Mouse (Mus musculus): Measurements from ENCODE around the gene Sycp2l. TPM values are rescaled to one million over a fixed set of nuclear protein-coding genes. Genes with fewer than 3 reads are reported as not detected.

Gene Sycp2l
- polyA plus RNA-seq (2015; fragmentation: Nextera tagmentation; extraction: Ambion mirVana) = not detected in 2 replicates

GRCm38 (mm10) chr13:41113940-41114339 is at the start of gene Sycp2l:
TSS of gene Sycp2l (plus strand) at chr13:41114307.
- no peaks in the 10 kb centered on the region for H3K36me3 ChIP-seq
- H3K4me1 ChIP-seq (replicated peaks) = no peaks in the 10 kb centered on the region
- no peak within 1 kb of the TSS for H3K27ac ChIP-seq
- H3K4me3 ChIP-seq (replicated peaks) = no peak within 1 kb of the TSS
- H3K4me2 ChIP-seq = peak within 1 kb of the TSS; percentile 24; the same call in 1 of the 2 replicates
- no peaks in the 10 kb centered on the region for H3K9me3 ChIP-seq (replicated peaks)
- ATAC-seq (ENCODE audit: low read depth) = no peak
- peaks cover 49% of the 10 kb centered on the region for H3K27me3 ChIP-seq
- H3K9ac ChIP-seq = no peak within 1 kb of the TSS
- WGBS (ENCODE audit: insufficient replicate concordance) = 33% methylated on average over 14 of the region's 14 CpGs
- DNase-seq = no peak

DNA sequence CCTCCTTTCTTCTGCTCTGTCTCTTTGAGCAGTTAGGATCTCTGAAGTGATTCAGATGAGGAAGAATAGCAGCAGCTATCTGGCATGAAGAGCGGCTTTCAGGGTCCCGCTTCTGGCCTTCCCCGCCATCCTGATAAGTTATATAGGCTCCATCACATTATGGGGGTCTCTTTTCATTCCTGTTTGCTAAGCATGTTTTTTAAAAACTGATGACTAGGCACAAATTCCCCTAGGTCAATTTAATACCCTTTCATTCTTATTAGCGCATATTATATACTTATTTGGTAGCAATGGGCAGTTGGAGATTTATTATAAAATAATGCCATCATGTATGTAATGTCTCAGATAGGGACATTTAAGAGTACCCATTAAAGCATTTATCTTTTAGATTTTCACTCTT is 46.5 kb upstream of the Sycp2l start:
- WGBS (ENCODE audit: insufficient replicate concordance) = 81% methylated on average over 4 of the region's 4 CpGs

GRCm38 (mm10) chr13:41071617-41072016 is 42.5 kb upstream of the Sycp2l start:
- whole genome bisulfite sequencing (ENCODE audit: insufficient replicate concordance) = 79% methylated on average over 11 of the region's 11 CpGs

More for the DNA sequence above, 46.5 kb upstream of the Sycp2l start:
- no peak overlapping the region for H3K4me2 ChIP-seq
- H3K9me3 ChIP-seq (replicated peaks) = no peaks in the 10 kb centered on the region
- no peak overlapping the region for H3K27ac ChIP-seq
- no peaks in the 10 kb centered on the region for H3K4me1 ChIP-seq (replicated peaks)
- H3K9ac ChIP-seq = no peak overlapping the region
- no peak overlapping the region for H3K4me3 ChIP-seq (replicated peaks)
- H3K27me3 ChIP-seq = no peaks in the 10 kb centered on the region
- DNase-seq = no peak
- no peaks in the 10 kb centered on the region for H3K36me3 ChIP-seq
- ATAC-seq (ENCODE audit: low read depth) = no peak

GRCm38 (mm10) chr13:41073819-41074218 is 40.3 kb upstream of the Sycp2l start:
- H3K4me3 ChIP-seq (replicated peaks) = no peak overlapping the region
- H3K4me1 ChIP-seq (replicated peaks) = peaks cover 1% of the 10 kb centered on the region; the same call in 1 of the 2 replicates
- 65% methylated on average over 5 of the region's 5 CpGs for WGBS (ENCODE audit: insufficient replicate concordance)
- no peaks in the 10 kb centered on the region for H3K36me3 ChIP-seq
- no peak for DNase-seq
- no peak overlapping the region for H3K9ac ChIP-seq
- no peak overlapping the region for H3K4me2 ChIP-seq
- no peak for ATAC-seq (ENCODE audit: low read depth)
- peaks cover 31% of the 10 kb centered on the region for H3K27me3 ChIP-seq
- H3K27ac ChIP-seq = no peak overlapping the region
- no peaks in the 10 kb centered on the region for H3K9me3 ChIP-seq (replicated peaks)

More at GRCm38 (mm10) chr13:41071617-41072016, 42.5 kb upstream of the Sycp2l start:
- no peaks in the 10 kb centered on the region for H3K9me3 ChIP-seq (replicated peaks)
- no peaks in the 10 kb centered on the region for H3K4me1 ChIP-seq (replicated peaks)
- 0 out of 2 replicates have a peak, but pooled peaks cover 9% of the 10 kb centered on the region for H3K27me3 ChIP-seq
- no peak overlapping the region for H3K4me3 ChIP-seq (replicated peaks)
- no peak for DNase-seq
- H3K4me2 ChIP-seq = no peak overlapping the region
- no peaks in the 10 kb centered on the region for H3K36me3 ChIP-seq
- H3K27ac ChIP-seq = no peak overlapping the region
- no peak for ATAC-seq (ENCODE audit: low read depth)
- no peak overlapping the region for H3K9ac ChIP-seq

DNA sequence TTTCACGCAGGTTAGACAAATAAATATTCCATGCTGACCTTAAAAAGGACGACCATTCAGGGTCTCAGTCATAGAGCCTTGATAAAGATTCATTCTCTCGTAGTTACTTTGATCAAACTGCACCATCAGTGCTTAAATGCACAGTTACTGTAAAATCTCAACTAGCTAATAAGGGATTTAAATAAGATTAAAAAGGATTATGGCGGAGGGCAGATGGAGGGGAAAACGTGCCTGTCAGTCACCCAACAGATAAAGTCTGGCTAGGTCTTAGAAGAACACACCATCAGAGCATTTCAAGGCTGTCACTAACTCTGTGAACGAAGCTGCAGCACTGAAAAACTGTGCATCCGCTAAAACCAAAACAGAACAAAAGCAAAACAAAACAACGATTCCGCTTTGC is 36.2 kb upstream of the Sycp2l start:
- Histone ChIP-seq H3K4me3 (replicated peaks) (no peak overlapping the region), H3K4me2 (no peak overlapping the region), H3K36me3 (no peaks in the 10 kb centered on the region), H3K4me1 (replicated peaks) (peaks cover 9% of the 10 kb centered on the region), H3K27me3 (peaks cover 61% of the 10 kb centered on the region), H3K9ac (no peak overlapping the region), H3K9me3 (replicated peaks) (no peaks in the 10 kb centered on the region), H3K27ac (no peak overlapping the region)
- DNase-seq (no peak), ATAC-seq (ENCODE audit: low read depth) (no peak)
- 56% methylated on average over 9 of the region's 9 CpGs for WGBS (ENCODE audit: insufficient replicate concordance)

- no peak overlapping the region for H3K27ac ChIP-seq
- peaks cover 66% of the 10 kb centered on the region for H3K27me3 ChIP-seq
- ATAC-seq (ENCODE audit: low read depth) (peak; percentile 45), DNase-seq (no peak)
- peaks cover 9% of the 10 kb centered on the region for H3K4me1 ChIP-seq (replicated peaks)
- H3K9ac ChIP-seq = peak overlapping the region; percentile 45
- H3K36me3 ChIP-seq = no peaks in the 10 kb centered on the region
- no peaks in the 10 kb centered on the region for H3K9me3 ChIP-seq (replicated peaks)
- 12% methylated on average over 24 of the region's 24 CpGs for WGBS (ENCODE audit: insufficient replicate concordance)
- H3K4me3 ChIP-seq (replicated peaks) = peak overlapping the region; percentile 51
- H3K4me2 ChIP-seq = peak overlapping the region; percentile 82
These were observed 35.3 kb upstream of the Sycp2l start for GRCm38 (mm10) chr13:41078690-41079420.

- whole genome bisulfite sequencing (ENCODE audit: insufficient replicate concordance) = under 1% methylated on average over 37 of the region's 40 CpGs
- H3K9me3 ChIP-seq (replicated peaks) = no peaks in the 10 kb centered on the region
- DNase-seq = peak; percentile 80
- peaks cover 66% of the 10 kb centered on the region for H3K27me3 ChIP-seq
- peak; percentile 94 for ATAC-seq (ENCODE audit: low read depth)
- H3K4me3 ChIP-seq (replicated peaks) = peak within 1 kb of the TSS; percentile 51
- peak within 1 kb of the TSS; percentile 82 for H3K4me2 ChIP-seq
- peaks cover 9% of the 10 kb centered on the region for H3K4me1 ChIP-seq (replicated peaks)
- peak within 1 kb of the TSS; percentile 45 for H3K9ac ChIP-seq
- H3K27ac ChIP-seq = no peak within 1 kb of the TSS
- H3K36me3 ChIP-seq = no peaks in the 10 kb centered on the region
These were observed 34.7 kb upstream of the Sycp2l start, which contains the start of gene Mak for GRCm38 (mm10) chr13:41079421-41079780. TSS of gene Mak (minus strand) at chr13:41079706.

DNA sequence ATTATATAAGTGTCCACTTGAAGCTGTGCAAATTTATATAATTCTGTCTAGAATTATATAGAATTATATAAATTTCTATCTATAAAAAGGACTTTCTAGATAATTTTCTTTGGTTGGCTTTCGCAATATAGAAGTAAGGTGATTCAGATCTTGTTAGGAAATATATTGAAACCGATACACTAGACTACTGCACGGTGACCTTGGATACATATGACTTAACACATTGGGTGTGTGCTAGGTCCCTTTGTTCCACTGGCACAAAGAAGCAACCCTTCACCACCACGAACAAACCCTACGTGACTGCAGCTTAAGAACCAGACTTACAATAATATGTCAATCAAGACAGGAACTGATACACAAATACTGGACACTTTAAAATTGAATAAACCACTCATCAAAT is 34.2 kb upstream of the Sycp2l start:
- DNase-seq (no peak), ATAC-seq (ENCODE audit: low read depth) (no peak)
- Histone ChIP-seq H3K27ac (no peak overlapping the region), H3K9ac (no peak overlapping the region), H3K4me1 (replicated peaks) (peaks cover 9% of the 10 kb centered on the region), H3K4me2 (no peak overlapping the region), H3K4me3 (replicated peaks) (no peak overlapping the region), H3K36me3 (no peaks in the 10 kb centered on the region), H3K27me3 (peaks cover 66% of the 10 kb centered on the region), H3K9me3 (replicated peaks) (no peaks in the 10 kb centered on the region)
- WGBS (ENCODE audit: insufficient replicate concordance) = 43% methylated on average over 5 of the region's 5 CpGs

DNA sequence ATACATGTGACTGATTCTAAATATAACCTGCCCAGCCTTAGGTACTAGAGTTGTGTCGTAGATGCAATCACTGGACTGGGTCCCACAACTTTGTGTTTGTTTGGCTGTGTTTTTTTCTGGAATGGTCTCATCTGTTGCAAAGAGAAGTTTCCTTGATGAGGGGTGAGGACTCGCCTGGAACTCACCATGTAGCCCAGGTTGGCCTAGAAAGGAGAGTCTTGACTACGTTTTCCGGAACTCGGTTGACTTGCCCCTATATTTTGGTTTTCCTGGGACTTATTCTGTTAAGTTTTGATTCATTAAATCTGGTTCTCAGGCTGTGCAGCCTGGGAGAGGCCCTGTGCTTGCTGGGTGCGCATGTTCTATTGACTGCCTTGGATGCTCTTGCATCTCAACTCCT is 33.4 kb upstream of the Sycp2l start:
- no peak for ATAC-seq (ENCODE audit: low read depth)
- no peak for DNase-seq
- Histone ChIP-seq H3K27ac (no peak overlapping the region), H3K27me3 (peaks cover 63% of the 10 kb centered on the region), H3K4me2 (no peak overlapping the region), H3K4me3 (replicated peaks) (no peak overlapping the region), H3K9me3 (replicated peaks) (no peaks in the 10 kb centered on the region), H3K4me1 (replicated peaks) (peaks cover 9% of the 10 kb centered on the region), H3K36me3 (no peaks in the 10 kb centered on the region), H3K9ac (no peak overlapping the region)
- 72% methylated on average over 6 of the region's 6 CpGs for WGBS (ENCODE audit: insufficient replicate concordance)

- DNase-seq = no peak
- Histone ChIP-seq H3K36me3 (no peaks in the 10 kb centered on the region), H3K4me2 (no peak overlapping the region), H3K9ac (no peak overlapping the region), H3K9me3 (replicated peaks) (no peaks in the 10 kb centered on the region), H3K4me1 (replicated peaks) (peaks cover under 1% of the 10 kb centered on the region), H3K27me3 (peaks cover 29% of the 10 kb centered on the region), H3K27ac (no peak overlapping the region), H3K4me3 (replicated peaks) (no peak overlapping the region)
- 51% methylated on average over 3 of the region's 3 CpGs for WGBS (ENCODE audit: insufficient replicate concordance)
- no peak for ATAC-seq (ENCODE audit: low read depth)
These were observed 29.6 kb upstream of the Sycp2l start for GRCm38 (mm10) chr13:41084521-41084920.

- no peak overlapping the region for H3K9ac ChIP-seq
- peaks cover 31% of the 10 kb centered on the region for H3K27me3 ChIP-seq
- no peaks in the 10 kb centered on the region for H3K9me3 ChIP-seq (replicated peaks)
- 18% methylated on average over 2 of the region's 2 CpGs for WGBS (ENCODE audit: insufficient replicate concordance)
- ATAC-seq (ENCODE audit: low read depth) (no peak), DNase-seq (no peak)
- H3K4me3 ChIP-seq (replicated peaks) = no peak overlapping the region
- no peak overlapping the region for H3K27ac ChIP-seq
- no peaks in the 10 kb centered on the region for H3K4me1 ChIP-seq (replicated peaks)
- H3K4me2 ChIP-seq = no peak overlapping the region
- H3K36me3 ChIP-seq = no peaks in the 10 kb centered on the region
These were observed 29.0 kb upstream of the Sycp2l start for GRCm38 (mm10) chr13:41085140-41085539.

DNA sequence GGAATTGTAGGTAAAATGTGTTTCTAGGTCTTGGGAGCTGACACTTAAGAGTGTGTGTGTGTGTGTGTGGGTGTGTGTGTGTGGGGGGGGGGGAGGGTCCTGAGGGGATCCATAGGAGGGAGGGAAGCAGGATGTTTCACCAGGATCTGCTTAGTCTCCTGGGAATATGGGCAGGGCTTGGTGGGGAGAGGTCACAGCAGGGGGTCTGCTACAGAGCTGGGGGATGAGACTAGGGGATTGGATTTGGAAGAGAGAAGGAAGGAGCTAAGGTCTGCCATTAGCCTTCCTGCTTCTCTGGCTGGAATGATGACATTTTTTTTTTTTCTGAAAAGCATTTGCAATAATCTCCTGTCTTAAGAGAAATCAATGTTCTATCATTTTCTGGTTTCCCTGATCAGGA is 25.4 kb upstream of the Sycp2l start:
- ATAC-seq (ENCODE audit: low read depth) = no peak
- Histone ChIP-seq H3K27me3 (peaks cover 37% of the 10 kb centered on the region), H3K9ac (no peak overlapping the region), H3K4me2 (no peak overlapping the region), H3K4me3 (replicated peaks) (no peak overlapping the region), H3K36me3 (no peaks in the 10 kb centered on the region), H3K4me1 (replicated peaks) (no peaks in the 10 kb centered on the region), H3K27ac (no peak overlapping the region), H3K9me3 (replicated peaks) (no peaks in the 10 kb centered on the region)
- DNase-seq = no peak
